Mouse (Mus musculus): ENCODE results near the gene Galt. TPM values are rescaled to one million over a fixed set of nuclear protein-coding genes. Genes with fewer than 3 reads are reported as not detected.
"Not testable (repeated sequence)": the region's sequence is repeated elsewhere in the genome, so short reads cannot be mapped to it uniquely, and the experiment has no call there.

The Galt gene
- polyA plus RNA-seq, 1 experiment = 196 TPM

DNA sequence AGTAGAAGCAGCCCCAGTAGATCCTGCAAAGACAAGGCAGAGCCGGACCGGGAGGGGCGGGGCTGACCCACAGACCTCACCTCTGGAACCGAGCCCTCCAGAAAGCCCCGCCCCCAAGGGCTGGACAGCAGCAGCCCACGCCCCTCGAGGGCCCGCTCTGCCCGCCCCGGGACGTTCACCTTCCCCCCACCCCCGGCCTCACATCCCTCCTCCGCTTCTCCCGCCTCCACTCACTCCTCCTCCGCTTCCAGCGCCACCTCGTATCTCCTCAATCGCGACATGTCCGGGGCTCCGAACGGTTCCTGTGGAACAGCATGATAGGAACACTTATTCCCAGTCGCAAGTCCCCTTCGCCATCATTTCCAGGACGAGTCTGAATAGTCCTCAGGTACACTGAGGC is 18.5 kb downstream of the Galt start:
- not testable (repeated sequence) for DNase-seq (ENCODE audit: extremely low spot score in 1 of 2, low spot score in 1 of 2)

DNA sequence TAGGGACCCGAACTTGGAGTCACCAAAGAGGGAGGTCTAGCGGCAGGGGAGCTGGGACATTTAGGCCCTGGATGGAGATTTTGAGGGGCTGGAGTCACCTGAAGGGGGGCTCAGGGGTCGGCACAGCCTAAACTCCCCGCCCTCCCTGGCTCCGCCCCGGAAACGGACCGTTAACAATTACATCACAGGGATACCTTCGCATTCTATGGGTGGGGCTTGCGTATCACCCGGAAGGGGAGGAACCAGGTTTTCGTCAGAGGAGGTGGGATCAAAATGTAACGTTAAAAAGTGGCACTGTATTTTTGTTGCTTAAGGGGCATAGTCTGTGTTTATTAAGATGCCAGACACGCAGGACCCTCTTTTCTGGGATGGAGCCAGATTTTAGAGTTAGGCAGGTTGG is 19.0 kb downstream of the Galt start, which contains the start of gene Ccl27a:
Ccl27a (minus strand) TSS at position 246 of the 400 bp plus-strand sequence.
- DNase-seq (ENCODE audit: extremely low spot score in 1 of 2, low spot score in 1 of 2) = peak; percentile 81 to 88

DNA sequence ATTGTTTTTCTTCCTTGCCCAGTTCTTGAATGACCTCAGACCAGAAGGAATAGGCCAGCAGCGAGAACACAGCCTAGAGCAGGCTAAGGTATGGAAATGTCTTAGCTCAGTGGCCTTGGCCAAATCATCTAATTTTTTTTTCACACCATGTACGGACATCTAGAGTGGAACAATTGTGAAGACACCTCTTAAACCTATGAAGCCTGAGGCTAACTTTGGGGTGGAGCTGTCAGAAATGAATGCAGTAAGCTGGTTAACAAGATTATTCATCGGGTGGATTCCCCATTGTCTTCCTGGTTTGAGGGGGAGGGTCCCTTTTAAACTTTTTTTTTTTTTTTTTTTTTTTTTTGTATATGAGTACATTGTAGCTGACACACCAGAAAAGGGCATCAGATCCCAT is 19.5 kb downstream of the Galt start:
- DNase-seq (ENCODE audit: extremely low spot score in 1 of 2, low spot score in 1 of 2) = not testable (repeated sequence)

DNA sequence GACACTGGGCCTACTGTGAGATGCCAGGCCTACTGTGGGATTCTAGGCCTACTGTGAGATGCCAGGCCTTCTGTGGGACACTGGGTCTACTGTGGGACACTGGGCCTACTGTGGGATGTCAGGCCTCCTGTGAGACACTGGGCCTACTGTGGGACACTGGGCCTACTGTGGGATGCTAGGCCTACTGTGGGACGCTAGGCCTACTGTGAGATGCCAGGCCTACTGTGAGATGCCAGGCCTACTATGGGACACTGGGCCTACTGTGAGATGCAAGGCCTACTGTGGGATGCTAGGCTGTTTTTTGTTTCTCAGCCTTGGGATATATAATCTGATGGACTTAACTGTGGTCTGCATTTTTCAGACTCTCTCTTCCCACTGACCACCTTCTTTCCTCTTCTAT is 20.8 kb downstream of the Galt start:
- not testable (repeated sequence) for DNase-seq (ENCODE audit: extremely low spot score in 1 of 2, low spot score in 1 of 2)

DNA sequence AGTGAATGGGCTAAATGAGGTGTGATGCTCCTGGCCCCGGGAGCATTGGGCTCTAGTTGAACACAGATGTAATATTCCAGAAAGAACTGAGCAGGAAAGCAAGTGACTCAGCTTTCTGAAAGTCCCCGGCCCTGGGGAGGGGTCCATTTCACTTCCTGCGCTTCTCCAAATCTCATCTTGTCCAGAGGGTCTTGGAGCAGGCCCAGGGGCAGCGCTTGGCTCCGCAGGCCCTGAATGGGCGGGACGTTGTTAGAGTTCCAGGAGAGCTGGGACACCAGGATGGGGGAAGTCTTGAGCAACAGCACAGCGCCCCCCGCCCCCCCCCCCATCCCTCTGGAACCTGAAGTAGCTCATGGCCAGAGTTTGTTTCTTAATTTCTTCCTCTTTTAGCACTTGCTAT is 26.2 kb downstream of the Galt start:
- DNase-seq (ENCODE audit: extremely low spot score in 1 of 2, low spot score in 1 of 2) = not testable (repeated sequence)

DNA sequence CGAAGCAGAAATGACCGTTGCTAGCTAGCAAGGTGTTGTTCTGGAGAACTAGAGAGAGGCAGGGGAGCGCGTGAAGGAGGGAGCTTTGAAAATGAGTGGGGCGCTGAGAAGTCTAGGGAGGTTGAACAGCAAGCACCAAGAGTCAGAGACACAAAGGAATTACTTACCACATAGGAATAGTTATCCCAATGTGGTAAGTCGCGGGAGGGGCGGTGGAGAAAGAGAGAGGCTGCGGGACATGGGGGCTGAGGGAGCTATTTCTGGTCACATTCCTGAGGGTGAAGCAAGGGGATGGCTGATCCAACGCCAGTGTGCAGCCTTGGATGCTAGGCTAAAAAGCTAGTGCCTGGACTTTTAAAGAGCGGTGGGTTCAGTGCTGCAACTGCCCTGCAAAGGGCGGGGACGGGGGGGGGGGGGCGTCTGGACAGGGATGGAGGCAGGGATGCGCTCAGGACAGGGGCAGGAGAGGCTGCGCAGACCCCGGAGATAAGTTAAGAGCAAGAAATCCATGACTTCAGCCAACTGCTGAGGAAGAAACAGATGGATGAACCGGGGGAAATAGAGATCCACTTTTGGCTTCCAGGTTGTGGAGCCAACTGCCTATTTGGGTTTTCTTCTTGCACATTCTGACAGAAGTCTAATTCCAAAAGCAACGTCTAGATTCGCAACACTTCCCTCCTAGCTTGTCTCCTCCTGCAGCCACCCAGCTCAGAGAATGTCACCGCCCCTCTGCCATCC is 26.9 kb downstream of the Galt start:
- not testable (repeated sequence) for DNase-seq (ENCODE audit: extremely low spot score in 1 of 2, low spot score in 1 of 2)

DNA sequence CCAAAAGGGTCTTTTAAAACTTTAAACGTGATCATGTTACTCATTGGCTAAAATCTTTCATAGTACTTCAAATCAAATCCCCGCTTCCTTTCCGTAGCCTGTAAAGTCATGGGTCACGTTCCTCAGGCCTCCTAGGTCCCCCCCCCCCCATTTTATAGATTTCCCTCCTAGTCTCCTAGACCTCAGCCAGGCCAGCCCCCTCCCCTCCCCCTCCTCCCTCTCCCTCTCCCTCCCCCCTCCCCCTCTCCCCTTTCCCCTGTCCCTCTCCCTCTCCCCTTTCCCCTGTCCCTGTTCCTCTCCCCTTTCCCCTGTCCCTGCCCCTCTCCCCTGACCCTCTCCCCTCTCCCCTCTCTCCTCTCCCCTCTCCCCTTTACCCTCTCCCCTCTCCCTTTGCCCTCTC is 27.7 kb downstream of the Galt start:
- not testable (repeated sequence) for DNase-seq (ENCODE audit: extremely low spot score in 1 of 2, low spot score in 1 of 2)

DNA sequence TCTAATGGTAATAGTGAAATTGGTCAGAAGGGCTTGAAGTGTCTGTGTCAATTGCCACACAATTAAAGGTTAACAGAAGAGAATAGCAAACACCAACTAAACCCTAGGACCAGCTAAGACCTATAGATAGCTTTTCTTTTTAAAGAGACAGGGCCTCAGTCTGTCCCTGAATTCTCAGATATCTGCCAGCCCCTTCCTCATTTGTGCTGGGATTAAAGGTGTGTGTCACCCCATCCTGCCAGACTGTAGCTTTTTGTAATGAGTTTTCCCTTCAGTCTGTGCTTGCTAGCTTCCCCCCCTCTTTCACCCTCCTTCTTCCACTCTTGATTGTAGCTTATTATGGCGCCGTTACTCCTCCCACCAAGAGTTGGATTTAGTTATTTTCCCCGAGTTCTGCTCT is 28.2 kb downstream of the Galt start:
- not testable (repeated sequence) for DNase-seq (ENCODE audit: extremely low spot score in 1 of 2, low spot score in 1 of 2)

Other genes with a start within 250 kb of the Galt start
- 10.1 and 10.6 TPM in 2 replicates for gene 1110017D15Rik, start 237.9 kb upstream of the Galt start, polyA plus RNA-seq (2012; rRNA removed)
- gene Fam219a, start 185.7 kb upstream of the Galt start, polyA plus RNA-seq (2012; rRNA removed) = 161 and 180 TPM in 2 replicates
- gene Dnaic1, start 185.5 kb upstream of the Galt start, polyA plus RNA-seq (2012; rRNA removed) = 11.9 and 13.4 TPM in 2 replicates
- 111 and 117 TPM in 2 replicates for gene Enho, start 114.9 kb upstream of the Galt start, polyA plus RNA-seq (2012; rRNA removed)
- gene Cntfr, start 58.1 kb upstream of the Galt start, polyA plus RNA-seq (2012; rRNA removed) = 79.4 and 92.6 TPM in 2 replicates
- gene Il11ra1, start 55.2 kb upstream of the Galt start, polyA plus RNA-seq (2012; rRNA removed) = 37.0 and 38.1 TPM in 2 replicates
- 30.7 and 32.5 TPM in 2 replicates for gene Rpp25l, start 41.7 kb upstream of the Galt start, polyA plus RNA-seq (2012; rRNA removed)
- gene Dctn3, start 32.1 kb upstream of the Galt start, polyA plus RNA-seq (2012; rRNA removed) = 189 and 190 TPM in 2 replicates
- 0.12 and 0.17 TPM in 2 replicates for gene Arid3c, start 24.1 kb upstream of the Galt start, polyA plus RNA-seq (2012; rRNA removed)
- gene Sigmar1, start 929 bp downstream of the Galt start, polyA plus RNA-seq (2012; rRNA removed) = 60.9 TPM in 2 replicates
- gene Ccl27a, start 19.0 kb downstream of the Galt start, polyA plus RNA-seq (2012; rRNA removed) = 373 and 441 TPM in 2 replicates
- not detected in 2 replicates for gene Gm21541, start 148.4 kb downstream of the Galt start, polyA plus RNA-seq (2012; rRNA removed)
- 27.5 and 37.8 TPM in 2 replicates for gene Gm20878, start 186.3 kb downstream of the Galt start, polyA plus RNA-seq (2012; rRNA removed)
- gene Fam205a4, start 210.8 kb downstream of the Galt start, polyA plus RNA-seq (2012; rRNA removed) = 1.9 and 2.3 TPM in 2 replicates

All from frontal cortex, adult 2 months (tissue).